In the genomic region with DNA sequence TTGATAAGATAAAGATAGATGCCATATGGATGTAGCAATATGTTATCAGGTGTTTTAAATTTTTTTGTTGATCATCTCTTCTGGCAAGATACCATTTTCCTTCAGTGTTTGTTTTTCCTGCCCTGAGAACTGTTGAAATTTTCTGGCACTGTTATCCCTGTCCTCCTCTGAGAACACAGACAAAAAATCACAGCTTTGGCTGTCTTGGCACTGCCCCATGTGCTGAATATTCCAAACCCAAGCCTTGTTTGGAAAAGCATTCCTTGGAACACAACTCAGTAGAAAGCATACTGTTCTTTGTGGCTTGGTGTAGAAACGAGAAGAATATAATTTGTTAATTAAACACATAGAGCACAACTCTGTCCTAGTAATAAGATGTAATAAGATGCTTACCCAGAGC, we compare ENCODE assay signal across 11 mouse cellular contexts.
DNase-seq lines count a peak whose midpoint lies in the region; ATAC-seq and TF ChIP-seq lines count a peak whose summit lies in the region.
"Had no signal": no experiment of that assay in that cellular context is flagged by ENCODE, and none has a peak within 500 bp of the region (broad histone marks: within the 10 kb centered on the region; RNA-seq: fewer than 3 reads in every experiment).

No protein-coding gene starts in this region.

- TF ChIP-seq CTCF in lung, postnatal 0 days (IDR thresholded peaks at IDR 0.05) = no peak

- no peak overlapping the region for H3K9ac ChIP-seq in forebrain, embryonic 13.5 days
- no peak overlapping the region for H3K9ac ChIP-seq in forebrain, embryonic 12.5 days
- no peak overlapping the region for H3K9ac ChIP-seq in lung, postnatal 0 days (replicated peaks; ENCODE audit: low read depth)
- H3K9ac ChIP-seq in intestine, embryonic 16.5 days (ENCODE audit: low read depth, low read length) = no peak overlapping the region
- no peak overlapping the region for H3K9ac ChIP-seq in hindbrain, embryonic 11.5 days (ENCODE audit: low read depth, low read length)
- H3K9ac ChIP-seq: heart, embryonic 13.5 days; midbrain, embryonic 12.5 days had no signal

- no peaks in the 10 kb centered on the region for H3K4me1 ChIP-seq in forebrain, embryonic 13.5 days
- H3K4me1 ChIP-seq in forebrain, embryonic 12.5 days = no peaks in the 10 kb centered on the region
- no peaks in the 10 kb centered on the region for H3K4me1 ChIP-seq in lung, postnatal 0 days (ENCODE audit: insufficient read depth, low read depth, low read length)
- H3K4me1 ChIP-seq in intestine, embryonic 16.5 days (ENCODE audit: control insufficient read depth, insufficient read depth, low read length) = no peaks in the 10 kb centered on the region
- no peaks in the 10 kb centered on the region for H3K4me1 ChIP-seq in hindbrain, embryonic 11.5 days (replicated peaks; ENCODE audit: control insufficient read depth, insufficient read depth, low read length)
- H3K4me1 ChIP-seq: heart, embryonic 13.5 days; midbrain, embryonic 12.5 days had no signal

- DNase-seq in cerebellum, adult 18-20 months = peak; percentile 78 to 82
- DNase-seq in layer of hippocampus, adult 18-20 months (ENCODE audit: low spot score in 2 of 2) = peak; percentile 32 to 72
- DNase-seq in lung, postnatal 0 days (ENCODE audit: low spot score) = peak; percentile 23
- DNase-seq in retina, postnatal 1 day = no peak
- no peak for DNase-seq in hindbrain, embryonic 11.5 days (ENCODE audit: low spot score)
- DNase-seq: B cell, adult 2 months had no signal

- WGBS in forebrain, embryonic 13.5 days = 63% methylated on average over 1 of the region's 1 CpGs
- 76% methylated on average over 1 of the region's 1 CpGs for WGBS in forebrain, embryonic 12.5 days
- WGBS in lung, postnatal 0 days = 32% methylated on average over 1 of the region's 1 CpGs
- WGBS in intestine, embryonic 16.5 days = 71% methylated on average over 1 of the region's 1 CpGs
- 62% methylated on average over 1 of the region's 1 CpGs for WGBS in hindbrain, embryonic 11.5 days

- no peaks in the 10 kb centered on the region for H3K9me3 ChIP-seq in forebrain, embryonic 13.5 days (replicated peaks)
- no peaks in the 10 kb centered on the region for H3K9me3 ChIP-seq in forebrain, embryonic 12.5 days
- no peaks in the 10 kb centered on the region for H3K9me3 ChIP-seq in lung, postnatal 0 days (ENCODE audit: low read length)
- H3K9me3 ChIP-seq in intestine, embryonic 16.5 days (ENCODE audit: control insufficient read depth, low read length) = no peaks in the 10 kb centered on the region
- H3K9me3 ChIP-seq in hindbrain, embryonic 11.5 days (ENCODE audit: control insufficient read depth, low read length) = no peaks in the 10 kb centered on the region
- H3K9me3 ChIP-seq: heart, embryonic 13.5 days; midbrain, embryonic 12.5 days had no signal

- TF ChIP-seq EP300 in lung, postnatal 0 days (IDR thresholded peaks at IDR 0.05) = no peak

- H3K27me3 ChIP-seq in forebrain, embryonic 13.5 days = no peaks in the 10 kb centered on the region
- no peaks in the 10 kb centered on the region for H3K27me3 ChIP-seq in forebrain, embryonic 12.5 days
- H3K27me3 ChIP-seq in lung, postnatal 0 days (replicated peaks; ENCODE audit: insufficient read depth, low read length) = no peaks in the 10 kb centered on the region
- H3K27me3 ChIP-seq in intestine, embryonic 16.5 days (replicated peaks; ENCODE audit: control insufficient read depth, insufficient read depth, low read length) = no peaks in the 10 kb centered on the region
- no peaks in the 10 kb centered on the region for H3K27me3 ChIP-seq in hindbrain, embryonic 11.5 days (ENCODE audit: control insufficient read depth, insufficient read depth, low read length)
- H3K27me3 ChIP-seq: heart, embryonic 13.5 days; midbrain, embryonic 12.5 days had no signal

- H3K4me3 ChIP-seq in forebrain, embryonic 13.5 days = no peak overlapping the region
- no peak overlapping the region for H3K4me3 ChIP-seq in forebrain, embryonic 12.5 days (replicated peaks)
- H3K4me3 ChIP-seq in lung, postnatal 0 days (ENCODE audit: low read depth, low read length) = no peak overlapping the region
- H3K4me3 ChIP-seq in intestine, embryonic 16.5 days (ENCODE audit: low read length) = no peak overlapping the region
- no peak overlapping the region for H3K4me3 ChIP-seq in hindbrain, embryonic 11.5 days (ENCODE audit: low read depth, low read length)
- H3K4me3 ChIP-seq: heart, embryonic 13.5 days; midbrain, embryonic 12.5 days had no signal

- peak; percentile 72; the same call in 1 of the 2 replicates for ATAC-seq in forebrain, embryonic 13.5 days
- no peak for ATAC-seq in forebrain, embryonic 12.5 days (ENCODE audit: low FRiP score)
- ATAC-seq in lung, postnatal 0 days = no peak
- no peak for ATAC-seq in intestine, embryonic 16.5 days
- ATAC-seq in hindbrain, embryonic 11.5 days (ENCODE audit: low FRiP score) = no peak

- H3K4me2 ChIP-seq in forebrain, embryonic 13.5 days = no peak overlapping the region
- H3K4me2 ChIP-seq in forebrain, embryonic 12.5 days = no peak overlapping the region
- no peak overlapping the region for H3K4me2 ChIP-seq in lung, postnatal 0 days (replicated peaks; ENCODE audit: low read depth, low read length)
- H3K4me2 ChIP-seq in intestine, embryonic 16.5 days (ENCODE audit: low read depth, low read length) = no peak overlapping the region
- H3K4me2 ChIP-seq in hindbrain, embryonic 11.5 days (replicated peaks; ENCODE audit: low read depth, low read length) = no peak overlapping the region
- H3K4me2 ChIP-seq: heart, embryonic 13.5 days; midbrain, embryonic 12.5 days had no signal

- H3K27ac ChIP-seq in forebrain, embryonic 13.5 days = no peak overlapping the region
- no peak overlapping the region for H3K27ac ChIP-seq in forebrain, embryonic 12.5 days
- H3K27ac ChIP-seq in lung, postnatal 0 days (ENCODE audit: low read length) = no peak overlapping the region
- no peak overlapping the region for H3K27ac ChIP-seq in intestine, embryonic 16.5 days (ENCODE audit: low read length)
- H3K27ac ChIP-seq in hindbrain, embryonic 11.5 days (ENCODE audit: low read depth, low read length) = no peak overlapping the region
- H3K27ac ChIP-seq: heart, embryonic 13.5 days; midbrain, embryonic 12.5 days had no signal

- no peaks in the 10 kb centered on the region for H3K36me3 ChIP-seq in forebrain, embryonic 13.5 days (ENCODE audit: poor library complexity, severe bottlenecking)
- no peaks in the 10 kb centered on the region for H3K36me3 ChIP-seq in forebrain, embryonic 12.5 days (replicated peaks)
- no peaks in the 10 kb centered on the region for H3K36me3 ChIP-seq in lung, postnatal 0 days (ENCODE audit: insufficient read depth, low read length)
- no peaks in the 10 kb centered on the region for H3K36me3 ChIP-seq in intestine, embryonic 16.5 days (ENCODE audit: control insufficient read depth, insufficient read depth, low read length)
- no peaks in the 10 kb centered on the region for H3K36me3 ChIP-seq in hindbrain, embryonic 11.5 days (ENCODE audit: control insufficient read depth, insufficient read depth, low read length)
- H3K36me3 ChIP-seq: heart, embryonic 13.5 days; midbrain, embryonic 12.5 days had no signal

Comparison
In these comparisons a context has a peak if more than half of its experiments do, and no peak if none do; other contexts are left out.
1. DNase-seq: peak in cerebellum, adult 18-20 months (2 of 2), layer of hippocampus, adult 18-20 months (2 of 2) and lung, postnatal 0 days (single experiment); none in retina, postnatal 1 day (single experiment) and hindbrain, embryonic 11.5 days (single experiment).